Mouse (Mus musculus) urinary bladder, postnatal 10 days (tissue): Measurements from ENCODE around the gene Coq8b.

ENCODE experiments used
- DNase-seq: peaks from one replicate; pipeline ENCODE4 v3.0.0; 2022; ENCODE audit warnings: low spot score

Gene Coq8b

DNA sequence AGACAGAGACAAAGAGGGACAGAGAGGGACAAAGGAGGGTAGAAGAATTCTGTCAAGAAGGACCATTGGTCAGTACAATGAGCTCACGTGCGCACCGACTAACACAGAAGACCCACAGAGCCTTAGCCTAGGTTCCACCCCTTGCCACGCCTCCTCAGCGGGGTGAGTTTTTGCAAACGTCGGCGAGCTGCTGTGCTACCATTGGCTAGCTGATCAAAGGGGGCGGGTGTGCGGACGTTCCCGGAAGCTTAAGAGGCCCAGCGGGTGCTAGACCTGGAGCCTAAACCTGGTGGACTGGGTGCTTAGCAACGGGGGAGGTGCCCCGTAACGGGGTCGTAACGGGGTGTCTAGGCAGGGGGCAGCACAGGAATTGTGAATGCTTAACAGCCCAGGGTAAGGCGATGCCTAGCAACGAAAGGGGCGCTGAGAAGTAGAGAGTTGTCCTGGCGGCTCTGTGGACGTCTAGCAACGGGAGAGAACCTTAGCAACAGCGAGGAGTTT, at the start of gene Coq8b:
TSS of gene Coq8b (plus strand) at position 243 of the 501 bp plus-strand sequence.
- DNase-seq: peak; percentile 49

DNA sequence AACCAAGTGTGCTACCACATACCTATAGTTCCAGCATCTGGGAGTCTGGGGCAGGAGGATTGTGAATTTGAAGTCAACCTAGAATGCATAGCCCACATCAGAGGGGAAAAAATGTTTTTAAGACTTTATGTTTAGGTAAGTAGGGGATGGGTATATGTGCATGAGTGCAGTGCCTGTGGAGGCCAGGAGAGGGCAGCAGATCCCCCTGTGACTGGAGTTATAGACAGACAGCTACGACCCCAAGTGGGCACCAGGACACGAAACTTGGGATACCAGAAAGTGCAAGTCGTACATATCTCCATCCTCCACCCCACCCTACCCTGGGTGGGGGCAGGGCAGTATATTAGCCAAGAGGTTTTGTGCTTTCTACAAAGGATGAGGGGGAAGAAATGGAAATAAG, 47.9 kb upstream of the Coq8b start:
- DNase-seq: no peak

DNA sequence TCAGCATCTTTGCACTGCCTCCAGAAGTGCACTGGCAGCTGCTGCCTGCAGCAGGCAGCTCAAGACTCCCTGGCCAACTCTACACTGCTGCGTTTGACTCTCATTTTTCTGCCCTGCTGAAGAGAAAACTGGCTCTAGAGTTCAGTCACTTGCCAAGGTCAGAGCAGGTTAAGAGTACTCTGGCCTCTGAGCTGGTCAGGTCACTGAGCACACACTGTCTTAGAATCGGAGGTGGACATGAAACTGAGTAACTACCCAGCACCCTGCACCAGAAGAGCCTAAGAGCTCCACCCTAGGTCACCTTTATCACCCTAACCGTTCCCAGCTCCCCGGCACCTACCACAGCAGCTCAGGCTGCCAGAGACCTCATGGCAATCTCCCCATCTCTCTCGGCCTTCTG, 46.8 kb upstream of the Coq8b start:
- DNase-seq: no peak

DNA sequence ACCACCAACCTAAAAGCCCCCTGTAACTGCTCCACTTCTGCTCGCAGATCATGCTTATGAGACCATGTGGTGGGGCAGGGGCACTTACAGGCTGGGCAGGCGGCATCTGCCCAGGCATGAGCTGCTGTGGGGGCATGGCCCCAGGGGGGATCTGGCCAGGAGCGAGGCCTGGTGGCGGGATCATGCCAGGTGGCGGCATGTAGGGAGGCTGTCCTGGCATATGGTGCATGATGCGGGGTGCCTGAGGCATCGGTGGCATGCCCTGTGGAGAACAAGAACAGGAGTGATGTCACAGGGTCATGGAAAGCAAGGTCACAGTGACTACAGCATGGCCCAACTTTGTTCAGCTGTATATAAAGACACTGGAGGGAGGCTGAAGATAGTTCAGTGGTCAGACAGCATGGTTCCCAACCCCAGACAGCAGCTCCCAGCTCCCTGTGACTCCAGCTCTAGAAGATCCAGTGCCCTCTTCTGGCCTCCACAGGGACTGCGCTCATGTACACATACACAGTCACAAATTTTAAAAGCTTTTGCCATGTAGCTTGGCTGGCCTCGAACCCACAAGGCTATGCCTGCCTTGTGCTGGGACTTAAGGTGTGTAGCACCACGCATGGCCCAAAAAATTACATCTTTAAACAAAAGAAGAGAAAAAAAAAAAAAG, 43.4 kb upstream of the Coq8b start:
- DNase-seq: no peak

DNA sequence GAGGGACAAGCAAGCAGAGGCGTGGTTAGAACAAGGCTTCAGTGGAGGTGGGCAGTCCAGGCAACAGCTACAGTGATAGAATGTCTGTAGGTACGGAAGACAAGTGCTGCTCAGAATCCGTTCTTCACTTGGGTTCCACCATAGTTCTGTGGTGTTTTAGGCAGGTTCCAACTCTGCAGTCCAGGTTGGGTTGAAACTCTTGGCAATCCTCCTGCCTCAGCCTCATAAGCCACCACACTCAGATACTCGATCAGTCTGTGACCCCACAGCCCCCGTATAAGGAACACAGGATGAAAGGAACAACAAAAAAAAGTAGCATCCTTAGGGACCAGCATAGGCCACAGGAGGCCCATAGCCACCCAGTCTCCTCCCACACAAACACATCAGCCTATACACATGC, 40.4 kb upstream of the Coq8b start:
- DNase-seq: no peak

DNA sequence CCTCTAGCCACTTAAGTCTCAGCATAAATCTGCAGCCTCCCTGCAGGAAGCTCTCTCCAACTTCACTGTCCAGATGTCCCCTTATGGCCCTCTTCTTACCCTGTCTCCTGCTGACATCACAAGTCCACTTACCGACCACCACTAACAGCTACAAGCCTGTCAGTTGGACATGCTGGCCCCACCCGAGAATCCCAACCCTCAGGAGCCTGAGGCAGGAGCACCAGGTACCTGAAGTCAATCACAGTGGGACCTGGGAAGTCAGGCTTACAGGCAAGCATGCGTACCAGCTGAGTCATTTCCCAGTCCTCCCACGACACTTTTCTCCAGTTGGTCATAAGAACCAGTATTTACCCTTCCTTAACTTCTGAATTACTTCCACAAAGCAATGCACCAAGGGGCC, 39.1 kb upstream of the Coq8b start:
- DNase-seq: no peak

DNA sequence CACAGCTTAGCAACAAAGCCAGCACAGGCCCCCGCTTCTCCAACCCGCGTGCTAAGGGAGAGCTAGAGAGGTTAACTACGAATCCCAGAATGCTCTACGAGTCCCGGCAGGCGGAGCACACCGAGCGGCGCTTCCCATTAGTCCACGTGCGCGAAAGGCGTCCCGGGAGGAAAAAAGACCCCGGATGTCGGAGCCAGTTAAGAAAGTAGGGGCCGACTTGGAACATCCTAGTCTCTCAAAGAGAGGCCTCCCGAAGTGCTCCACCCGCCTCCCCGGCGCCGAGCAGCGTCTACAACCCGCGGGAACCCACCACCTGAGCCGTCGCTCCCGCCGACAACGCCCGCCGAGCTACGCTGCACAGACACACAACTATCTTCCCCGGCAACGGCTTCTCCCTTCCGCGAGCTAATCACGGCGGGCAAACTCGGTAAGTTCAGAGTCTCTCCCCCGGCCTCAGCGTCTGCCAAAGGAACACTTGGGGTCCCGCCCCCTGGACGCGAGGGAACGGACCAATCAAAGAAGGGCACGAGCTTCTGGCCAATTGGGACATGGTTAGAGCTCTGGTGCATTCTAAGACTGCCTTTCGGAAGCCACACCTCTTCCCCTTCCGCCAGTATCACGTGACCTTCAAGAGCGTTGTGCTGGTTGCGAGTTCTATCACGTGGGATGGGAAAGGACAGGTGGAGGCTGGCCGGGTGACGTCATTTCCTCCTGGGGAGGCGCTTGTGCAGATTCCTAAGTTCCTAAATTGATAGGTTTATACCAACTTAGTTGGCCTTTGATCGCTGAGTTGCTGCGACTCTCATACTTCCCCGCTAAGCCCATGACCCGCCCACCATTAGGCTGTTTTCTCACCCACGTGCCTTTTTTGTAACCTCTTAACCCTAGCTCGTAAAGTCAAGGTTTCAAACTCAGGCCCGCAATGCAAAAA, 36.9 kb upstream of the Coq8b start, which contains the start of the genes BC024978 and Snrpa:
TSS of gene BC024978 (plus strand) at position 101 of the 931 bp plus-strand sequence.
TSS of gene Snrpa (minus strand) at position 591 of the 931 bp plus-strand sequence.
- DNase-seq: peak; percentile 85

DNA sequence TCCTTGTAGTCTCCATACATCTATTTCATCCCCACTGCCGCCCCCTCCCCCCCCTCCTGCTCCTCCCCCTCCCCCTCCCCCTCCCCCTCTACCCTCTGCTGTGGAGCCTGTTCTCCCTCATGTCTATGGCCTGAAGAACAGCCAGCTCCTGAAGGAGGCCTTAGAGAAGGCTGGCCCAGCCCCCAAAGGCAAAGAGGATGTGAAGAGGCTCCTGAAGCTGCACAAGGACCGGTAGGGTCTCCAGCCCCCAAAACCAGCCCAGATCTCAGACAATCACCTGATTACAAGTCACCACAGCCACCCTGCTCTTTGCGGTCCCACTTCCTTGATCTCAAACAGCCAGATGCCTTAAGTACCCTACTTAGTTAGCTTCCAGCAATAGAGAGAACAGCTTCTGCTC, 35.7 kb upstream of the Coq8b start:
- DNase-seq: no peak

- DNase-seq: no peak
These were observed 35.2 kb upstream of the Coq8b start for GRCm38 (mm10) chr7:27197634-27198033.

DNA sequence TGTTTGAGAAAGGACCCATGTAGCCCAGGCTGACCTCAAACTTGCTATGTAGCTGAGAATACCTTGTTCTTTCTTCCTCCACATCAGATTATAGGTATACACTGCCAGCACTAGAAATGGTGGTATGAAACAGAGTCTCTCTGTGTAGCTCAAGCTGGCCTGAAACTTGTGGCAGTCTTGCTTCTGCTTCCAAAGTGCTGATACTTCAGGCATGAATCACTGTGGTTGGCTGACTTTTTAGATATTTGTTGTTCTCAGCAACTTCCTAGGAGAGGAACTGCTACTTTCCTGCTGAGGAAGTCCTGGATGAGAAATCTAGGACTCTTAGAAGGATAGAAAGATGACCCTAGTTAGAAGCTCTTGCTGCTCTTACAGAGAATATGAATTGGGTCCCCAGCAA, 34.5 kb upstream of the Coq8b start:
- DNase-seq: no peak

DNA sequence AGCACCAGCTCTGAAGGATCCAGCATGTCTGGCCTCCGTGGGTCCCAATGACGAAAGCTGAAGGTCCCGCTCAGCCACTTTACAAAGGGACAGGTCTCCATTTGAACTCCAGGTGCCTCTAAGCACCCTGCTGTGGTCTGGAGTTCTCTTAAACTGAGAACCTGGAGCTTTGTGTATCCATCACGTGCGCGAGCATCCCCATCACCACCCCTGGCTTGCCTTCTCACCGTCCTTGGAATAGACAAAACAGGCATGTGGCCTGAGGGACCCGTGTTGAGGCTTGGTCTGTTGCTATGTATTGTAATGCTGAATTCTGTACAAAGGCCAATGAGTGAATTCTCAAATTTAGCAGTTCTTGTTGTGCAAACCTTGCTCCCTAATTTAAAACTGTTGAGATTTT, 34.0 kb upstream of the Coq8b start:
- DNase-seq: no peak

DNA sequence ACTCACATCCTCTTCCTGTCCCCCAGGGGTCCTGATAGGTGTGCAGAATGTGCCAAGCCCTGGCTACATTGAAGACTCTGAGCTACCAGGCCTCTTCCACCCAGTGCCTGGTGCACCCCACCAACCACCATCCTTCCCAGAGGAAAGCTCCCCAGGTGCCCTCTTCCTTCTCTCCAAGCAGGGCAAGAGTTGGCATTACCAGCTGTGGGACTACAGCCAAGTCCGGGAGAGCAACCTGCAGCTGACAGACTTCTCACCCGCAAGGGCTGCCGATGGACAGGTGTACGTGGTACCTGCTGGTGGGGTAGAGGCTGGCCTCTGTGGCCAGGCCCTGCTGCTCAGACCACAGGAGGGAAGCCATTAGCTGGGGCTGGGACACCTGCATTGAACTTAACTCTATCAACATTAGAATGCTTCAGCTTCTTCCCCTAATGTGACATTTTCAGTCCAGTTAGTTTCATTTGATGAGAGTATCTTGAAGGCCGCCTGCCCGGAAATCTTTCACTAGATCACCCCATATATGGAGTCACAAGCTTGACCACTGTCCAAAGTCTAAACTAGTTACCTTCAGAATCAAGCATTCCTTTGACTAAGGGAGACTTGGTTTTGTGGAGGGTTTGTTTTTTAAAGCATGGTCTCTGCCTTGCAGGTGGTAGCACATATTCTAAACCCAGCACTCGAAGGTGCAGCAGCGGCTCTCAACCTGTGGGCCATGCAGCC, 28.9 kb upstream of the Coq8b start:
- no peak for DNase-seq

- DNase-seq: no peak
These were observed 20.2 kb upstream of the Coq8b start for GRCm38 (mm10) chr7:27212626-27213025.

DNA sequence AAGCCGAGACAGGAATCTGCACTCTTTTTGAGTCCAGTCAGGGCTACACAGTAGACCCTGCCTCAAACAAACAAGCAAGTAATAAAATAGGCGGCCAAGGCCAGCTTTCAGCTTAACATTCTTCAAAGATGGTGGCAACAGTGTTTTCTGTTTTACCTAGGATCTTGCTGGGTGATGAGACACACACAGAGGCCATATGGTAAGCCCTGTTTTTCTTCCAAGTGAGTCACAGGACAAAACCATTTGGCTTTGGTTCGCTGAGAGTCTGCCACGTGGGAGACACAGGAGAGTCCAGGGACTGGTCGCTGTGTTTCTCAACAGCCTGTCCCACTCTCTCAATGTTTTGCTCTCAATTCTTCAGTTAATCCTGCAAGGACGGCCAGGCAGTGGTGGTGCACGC, 14.2 kb upstream of the Coq8b start:
- no peak for DNase-seq

- no peak for DNase-seq
These were observed 12.9 kb upstream of the Coq8b start for GRCm38 (mm10) chr7:27219937-27220336.

- DNase-seq: no peak
These were observed 10.9 kb upstream of the Coq8b start for GRCm38 (mm10) chr7:27221939-27222338.

GRCm38 (mm10) chr7:27222538-27222937, 10.3 kb upstream of the Coq8b start:
- no peak for DNase-seq

GRCm38 (mm10) chr7:27224877-27225575, 7.8 kb upstream of the Coq8b start:
- no peak for DNase-seq

- DNase-seq: no peak
These were observed 5.5 kb upstream of the Coq8b start for GRCm38 (mm10) chr7:27227276-27227675.

DNA sequence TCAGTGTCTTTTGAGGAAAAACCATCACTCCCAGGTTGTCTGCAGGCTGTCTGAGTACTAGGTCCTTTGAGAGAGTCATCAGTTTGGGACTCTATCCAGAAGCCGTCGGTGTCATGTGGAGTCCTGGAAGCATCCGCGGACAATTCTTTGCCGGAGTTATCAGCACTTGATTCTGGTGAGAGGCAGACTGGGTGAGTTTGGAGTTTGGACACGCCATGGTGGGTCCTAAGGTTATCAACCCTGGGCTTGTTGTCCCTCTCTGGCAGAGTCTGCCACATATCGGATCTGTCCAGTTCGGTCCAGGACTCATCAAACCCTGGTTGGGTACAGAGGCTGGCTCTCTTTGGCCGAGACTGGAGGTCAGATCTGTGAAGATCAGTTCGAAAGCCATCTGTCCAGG, 5.1 kb upstream of the Coq8b start:
- no peak for DNase-seq

DNA sequence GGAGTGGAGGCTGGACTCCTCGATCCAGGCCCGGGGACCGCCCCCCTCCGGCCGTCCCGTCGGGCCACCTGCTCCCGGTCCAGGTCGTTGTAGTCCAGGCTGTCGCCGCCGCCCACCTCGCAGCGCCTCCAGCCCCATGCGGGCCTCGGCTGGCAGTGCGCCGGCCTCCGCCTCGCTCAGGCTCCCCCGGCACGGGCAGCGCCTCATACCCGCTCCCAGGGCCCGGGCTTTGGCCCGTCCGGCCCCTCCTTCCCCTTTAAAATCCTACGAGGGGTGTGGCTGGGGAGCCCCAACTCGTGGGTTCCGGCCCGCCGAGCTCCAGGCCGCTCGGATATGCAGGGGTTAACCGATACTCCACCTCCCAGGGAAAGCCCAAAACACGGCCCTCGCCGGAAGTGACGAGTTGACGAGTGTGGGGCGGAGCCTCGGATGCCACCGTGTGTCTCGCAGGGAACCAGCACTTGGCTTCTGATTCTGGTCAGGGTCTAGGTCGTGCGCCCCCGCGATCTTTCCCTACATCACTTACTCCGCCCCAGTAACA, 4.5 kb upstream of the Coq8b start, which contains the start of gene Itpkc:
TSS of gene Itpkc (minus strand) at position 381 of the 541 bp plus-strand sequence.
- peak; percentile 74 for DNase-seq
